Mouse (Mus musculus) lung, embryonic 15.5 days (tissue): ENCODE data around the gene Slc27a1. TPM values are rescaled to one million over a fixed set of nuclear protein-coding genes. Genes with fewer than 3 reads are reported as not detected.
A peak's percentile ranks its signal among the peaks of the same experiment; 100 is the strongest.
"Not testable (repeated sequence)": the region's sequence is repeated elsewhere in the genome, so short reads cannot be mapped to it uniquely, and the experiment has no call there.

ENCODE experiments used
- ATAC-seq: fragments of 200-750 bp; cut with Nextera tagmentation; 2 replicates; pipeline ENCODE4 v1.8.0; 2017; ENCODE audit warnings: moderate number of reproducible peaks, borderline replicate concordance; ENCODE audit not compliant: low FRiP score, low TSS enrichment; ENCODE audit errors: extremely low read depth
- H3K27ac ChIP-seq: fragments of 300-500 bp; sonication (generic); 2 replicates; pipeline ENCODE4 v1.5.1; 2015; ENCODE audit warnings: moderate library complexity, mild to moderate bottlenecking, inconsistent platforms
- H3K27me3 ChIP-seq: fragments of 300-500 bp; sonication (generic); 2 replicates; pipeline ENCODE4 v1.6.1; 2015; ENCODE audit warnings: inconsistent platforms
- H3K36me3 ChIP-seq: fragments of 300-500 bp; sonication (generic); 2 replicates; pipeline ENCODE4 v1.6.1; 2015; ENCODE audit warnings: inconsistent platforms
- H3K4me1 ChIP-seq: fragments of 300-500 bp; sonication (generic); 2 replicates; pipeline ENCODE4 v1.6.1; 2015; ENCODE audit warnings: inconsistent platforms
- H3K4me2 ChIP-seq: fragments of 300-500 bp; sonication (generic); 2 replicates; pipeline ENCODE4 v1.6.1; 2015; ENCODE audit warnings: inconsistent platforms, mild to moderate bottlenecking, moderate library complexity
- H3K4me3 ChIP-seq: fragments of 300-500 bp; sonication (generic); 2 replicates; pipeline ENCODE4 v1.5.1; 2015; ENCODE audit warnings: mild to moderate bottlenecking, inconsistent platforms
- H3K9ac ChIP-seq: fragments of 300-500 bp; sonication (generic); 2 replicates; pipeline ENCODE4 v1.6.1; 2015; ENCODE audit warnings: inconsistent platforms
- H3K9me3 ChIP-seq: fragments of 300-500 bp; sonication (generic); 2 replicates; pipeline ENCODE4 v1.6.1; 2016; ENCODE audit warnings: inconsistent platforms
- WGBS: fragments of 180-500 bp; shearing (Covaris S2); methylation state at CpG from one replicate; pipeline ENCODE4 v1.1.7; 2015; 5-methylcytosine and 5-hydroxymethylcytosine counted together
- polyA plus RNA-seq: library from polyadenylated mRNA; unstranded; fragments of >200 nt; fragmentation: Nextera tagmentation; extraction: Ambion mirVana; gene quantifications from 2 replicates; pipeline ENCODE4 v1.2.1, GENCODE M21; 2015

Gene Slc27a1
- 34.3 and 36.7 TPM in 2 replicates for polyA plus RNA-seq

- peak within 1 kb of the TSS; percentile 92 for H3K27ac ChIP-seq
- WGBS: 9% methylated on average over 13 of the region's 13 CpGs
- peak within 1 kb of the TSS; percentile 51 for H3K9ac ChIP-seq
- H3K4me2 ChIP-seq: peak within 1 kb of the TSS; percentile 82
- H3K9me3 ChIP-seq: 0 out of 2 replicates have a peak, but pooled peaks cover 3% of the 10 kb centered on the region
- peaks cover 40% of the 10 kb centered on the region for H3K4me1 ChIP-seq
- peaks cover 6% of the 10 kb centered on the region for H3K27me3 ChIP-seq
- peak within 1 kb of the TSS; percentile 66 for H3K4me3 ChIP-seq
- no peak for ATAC-seq
- H3K36me3 ChIP-seq: no peaks in the 10 kb centered on the region
Measured at GRCm38 (mm10) chr8:71568387-71568937, at the start of gene Slc27a1. Gene Slc27a1, plus strand, starts transcription at chr8:71568882.

DNA sequence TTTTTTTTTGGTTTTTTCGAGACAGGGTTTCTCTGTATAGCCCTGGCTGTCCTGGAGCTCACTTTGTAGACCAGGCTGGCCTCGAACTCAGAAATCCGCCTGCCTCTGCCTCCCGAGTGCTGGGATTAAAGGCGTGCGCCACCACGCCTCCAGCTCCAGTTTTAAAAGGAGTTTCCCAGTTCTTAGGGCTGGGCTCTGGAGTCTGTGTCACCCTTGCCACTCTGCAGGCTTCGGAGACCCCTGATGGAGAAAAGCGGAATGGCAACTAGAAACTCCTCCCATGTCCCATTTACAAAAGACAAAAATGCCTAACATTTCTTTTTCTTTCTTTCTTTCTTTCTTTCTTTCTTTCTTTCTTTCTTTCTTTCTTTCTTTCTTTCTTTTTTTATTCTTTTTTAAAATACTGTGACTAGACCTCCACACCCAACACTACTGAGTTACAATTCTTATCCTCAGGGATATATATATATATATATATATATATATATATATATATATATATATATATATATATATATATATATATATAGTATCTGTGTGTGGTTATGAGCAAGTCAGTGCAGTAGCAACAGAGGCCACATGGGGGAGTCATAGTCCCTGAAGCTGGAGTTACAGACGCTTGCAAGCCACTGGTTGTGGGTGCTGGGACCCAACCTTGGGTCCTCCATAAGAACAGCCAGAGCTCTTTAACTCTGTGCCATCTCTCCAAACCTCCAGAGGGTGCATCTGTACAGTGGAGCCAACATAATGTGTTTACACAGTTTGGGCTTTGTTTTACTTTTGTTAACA lies 49.5 kb upstream of the Slc27a1 start:
- ATAC-seq: not testable (repeated sequence)
- 37% methylated on average over 9 of the region's 10 CpGs for WGBS

DNA sequence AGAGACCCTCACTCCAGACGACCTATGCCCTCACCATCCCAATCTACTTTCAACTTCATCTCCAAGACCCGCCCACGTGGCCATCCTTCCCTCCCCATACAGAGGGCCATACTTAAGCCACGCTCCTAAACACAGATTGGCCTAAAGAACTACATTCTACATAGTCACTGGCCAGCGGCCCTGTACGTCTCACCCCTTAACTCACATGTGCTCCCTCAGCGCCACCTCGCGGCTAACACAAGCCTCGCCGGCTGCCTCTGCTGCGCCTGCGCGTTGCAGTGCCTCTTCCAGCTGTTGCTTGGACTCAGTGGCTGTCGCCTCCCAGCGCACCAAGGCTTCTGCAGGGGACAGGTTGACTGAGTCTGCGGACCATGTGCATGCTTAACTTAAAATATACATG lies 47.0 kb upstream of the Slc27a1 start:
- H3K9me3 ChIP-seq: no peaks in the 10 kb centered on the region
- H3K4me1 ChIP-seq: peaks cover 39% of the 10 kb centered on the region
- peak overlapping the region; percentile 33; the same call in 1 of the 2 replicates for H3K4me2 ChIP-seq
- peak; percentile 83 for ATAC-seq
- H3K4me3 ChIP-seq: no peak overlapping the region
- WGBS: 3% methylated on average over 17 of the region's 17 CpGs
- H3K36me3 ChIP-seq: no peaks in the 10 kb centered on the region
- no peak overlapping the region for H3K9ac ChIP-seq
- peaks cover 12% of the 10 kb centered on the region for H3K27me3 ChIP-seq
- no peak overlapping the region for H3K27ac ChIP-seq

More for the DNA sequence above, 49.5 kb upstream of the Slc27a1 start:
- H3K4me1 ChIP-seq: peaks cover 24% of the 10 kb centered on the region
- not testable (repeated sequence) for H3K27me3 ChIP-seq, H3K36me3 ChIP-seq, H3K9ac ChIP-seq, H3K27ac ChIP-seq, H3K9me3 ChIP-seq, H3K4me3 ChIP-seq, H3K4me2 ChIP-seq

DNA sequence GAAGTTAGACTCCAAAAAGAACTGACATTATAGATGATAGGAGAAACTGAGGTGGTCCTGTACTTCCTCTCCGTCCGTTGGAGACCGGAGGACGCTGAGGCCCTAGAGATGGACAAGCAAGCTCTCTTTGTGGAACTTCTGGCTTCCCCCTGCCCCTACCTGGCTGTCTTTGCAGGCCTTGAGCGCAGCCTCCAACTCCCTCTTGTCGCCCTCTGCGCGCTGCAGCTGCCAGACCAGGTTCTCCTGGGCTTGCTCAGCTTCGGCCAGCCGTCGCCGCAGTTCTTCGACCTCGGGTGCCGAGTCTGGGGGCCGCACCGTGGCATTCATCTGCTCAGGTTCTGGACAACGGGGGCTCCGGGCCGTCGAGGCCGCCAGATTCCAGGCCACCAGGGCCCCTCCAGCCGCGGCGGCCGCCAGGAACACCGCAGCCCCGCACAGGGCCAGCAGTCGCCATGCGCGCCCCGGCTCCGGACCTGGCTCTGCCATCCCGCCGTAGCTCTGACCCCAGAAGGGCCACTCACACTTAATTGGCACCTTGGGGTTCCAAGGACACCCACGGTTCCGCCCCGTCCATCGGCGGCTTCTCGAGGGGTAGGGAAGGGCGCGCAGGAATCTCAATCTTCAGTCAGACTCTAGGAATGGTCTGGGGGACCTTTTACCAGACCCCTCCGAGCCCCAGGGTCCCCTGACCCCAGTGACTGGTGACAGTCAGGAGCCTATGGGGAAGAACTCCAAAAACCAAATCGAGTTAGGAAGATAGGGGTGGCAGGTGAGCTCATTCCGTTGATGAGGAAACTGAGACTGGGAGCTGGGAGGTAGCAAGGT lies 43.2 kb upstream of the Slc27a1 start, which contains the start of gene Ccdc194:
Gene Ccdc194 (minus strand): TSS at position 486 of the 825 bp plus-strand sequence.
- peak within 1 kb of the TSS; percentile 17; the same call in 1 of the 2 replicates for H3K4me3 ChIP-seq
- peaks cover 35% of the 10 kb centered on the region for H3K4me1 ChIP-seq
- peaks cover 12% of the 10 kb centered on the region for H3K27me3 ChIP-seq
- no peak for ATAC-seq
- H3K9ac ChIP-seq: 0 out of 2 replicates have a peak within 1 kb of the TSS, but pooled peaks have one; percentile 7
- peak within 1 kb of the TSS; percentile 35 for H3K4me2 ChIP-seq
- 16% methylated on average over 46 of the region's 46 CpGs for WGBS
- no peaks in the 10 kb centered on the region for H3K9me3 ChIP-seq
- H3K36me3 ChIP-seq: no peaks in the 10 kb centered on the region
- peak within 1 kb of the TSS; percentile 79 for H3K27ac ChIP-seq

DNA sequence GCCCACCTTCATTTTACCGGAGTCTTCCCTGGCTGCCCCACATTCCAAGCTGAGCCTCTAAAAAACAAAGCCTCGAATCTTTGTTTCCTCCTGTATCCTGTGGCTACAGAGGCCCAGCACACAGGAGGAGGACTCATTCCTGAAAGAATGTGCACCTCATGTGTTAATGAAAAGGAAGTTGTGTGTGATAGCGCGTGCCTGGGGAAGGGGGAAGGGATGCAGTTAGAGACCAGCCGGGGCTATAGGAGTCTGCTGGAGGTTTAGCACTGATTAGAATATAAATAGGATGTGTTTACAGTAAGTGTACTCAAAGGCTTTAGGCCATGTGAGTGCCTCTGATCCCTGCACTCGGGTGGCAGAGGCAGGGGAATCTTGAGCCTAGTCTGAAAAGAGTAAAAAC lies 42.4 kb upstream of the Slc27a1 start:
- peaks cover 12% of the 10 kb centered on the region for H3K27me3 ChIP-seq
- peaks cover 34% of the 10 kb centered on the region for H3K4me1 ChIP-seq
- no peaks in the 10 kb centered on the region for H3K9me3 ChIP-seq
- no peaks in the 10 kb centered on the region for H3K36me3 ChIP-seq
- peak; percentile 20; the same call in 1 of the 2 replicates for ATAC-seq
- no peak overlapping the region for H3K9ac ChIP-seq
- H3K4me2 ChIP-seq: no peak overlapping the region
- WGBS: 21% methylated on average over 6 of the region's 6 CpGs
- H3K4me3 ChIP-seq: no peak overlapping the region
- peak overlapping the region; percentile 79 for H3K27ac ChIP-seq

DNA sequence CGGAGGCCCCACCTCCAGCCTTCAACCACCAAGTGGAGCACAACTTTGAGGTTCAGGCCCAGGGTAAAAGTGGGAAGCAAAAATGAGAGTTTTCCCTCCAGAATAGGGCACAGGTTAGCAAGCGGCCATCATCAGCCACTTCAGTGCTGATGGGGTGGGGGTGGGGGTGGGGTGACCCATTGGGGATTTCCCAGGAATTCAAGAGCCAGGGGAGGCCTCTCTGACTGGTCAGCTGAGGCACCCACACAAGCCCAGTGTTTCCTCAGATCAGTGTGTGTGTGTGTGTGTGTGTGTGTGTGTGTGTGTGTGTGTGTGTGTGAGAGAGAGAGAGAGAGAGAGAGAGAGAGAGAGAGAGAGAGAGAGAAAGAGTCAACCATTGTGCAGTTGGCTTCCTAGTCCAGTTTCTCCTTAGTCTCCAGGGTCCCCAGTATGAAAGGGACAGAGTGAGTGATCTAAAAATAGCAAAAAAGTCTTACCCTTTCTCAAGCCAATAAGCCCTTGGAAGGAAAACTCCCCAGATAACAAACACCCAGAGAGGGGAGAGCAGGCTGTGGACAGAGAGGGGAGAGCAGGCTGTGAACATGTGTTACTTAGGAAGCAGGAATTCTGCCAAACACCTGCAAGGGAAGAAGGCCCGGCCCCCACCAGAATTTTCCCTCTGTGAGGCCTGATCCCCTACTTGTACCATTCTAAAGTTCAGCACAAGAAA lies 41.4 kb upstream of the Slc27a1 start:
- H3K27ac ChIP-seq: peak overlapping the region; percentile 79
- no peaks in the 10 kb centered on the region for H3K9me3 ChIP-seq
- no peaks in the 10 kb centered on the region for H3K36me3 ChIP-seq
- no peak overlapping the region for H3K4me3 ChIP-seq
- no peak overlapping the region for H3K9ac ChIP-seq
- 39% methylated on average over 3 of the region's 3 CpGs for WGBS
- no peak for ATAC-seq
- peaks cover 12% of the 10 kb centered on the region for H3K27me3 ChIP-seq
- peaks cover 28% of the 10 kb centered on the region for H3K4me1 ChIP-seq
- no peak overlapping the region for H3K4me2 ChIP-seq

GRCm38 (mm10) chr8:71528362-71529073 lies 40.2 kb upstream of the Slc27a1 start:
- WGBS: 61% methylated on average over 11 of the region's 11 CpGs
- Histone ChIP-seq H3K4me2 (no peak overlapping the region), H3K9ac (no peak overlapping the region), H3K36me3 (no peaks in the 10 kb centered on the region), H3K27ac (peak overlapping the region; percentile 91), H3K9me3 (no peaks in the 10 kb centered on the region), H3K27me3 (peaks cover 12% of the 10 kb centered on the region), H3K4me3 (no peak overlapping the region), H3K4me1 (peaks cover 28% of the 10 kb centered on the region)
- peak; percentile 73; the same call in 1 of the 2 replicates for ATAC-seq

- not testable (repeated sequence) for H3K27me3 ChIP-seq, H3K9ac ChIP-seq, H3K4me2 ChIP-seq, H3K27ac ChIP-seq, ATAC-seq, H3K9me3 ChIP-seq, H3K4me3 ChIP-seq, H3K36me3 ChIP-seq
- 55% methylated on average over 6 of the region's 12 CpGs for WGBS
- peaks cover 19% of the 10 kb centered on the region for H3K4me1 ChIP-seq
Measured at GRCm38 (mm10) chr8:71530735-71531467, 37.8 kb upstream of the Slc27a1 start.

GRCm38 (mm10) chr8:71534263-71534810 lies 34.3 kb upstream of the Slc27a1 start:
- H3K9me3 ChIP-seq: no peaks in the 10 kb centered on the region
- no peak overlapping the region for H3K4me3 ChIP-seq
- H3K4me2 ChIP-seq: no peak overlapping the region
- H3K36me3 ChIP-seq: no peaks in the 10 kb centered on the region
- H3K9ac ChIP-seq: no peak overlapping the region
- ATAC-seq: no peak
- 27% methylated on average over 3 of the region's 3 CpGs for WGBS
- no peaks in the 10 kb centered on the region for H3K27me3 ChIP-seq
- H3K27ac ChIP-seq: no peak overlapping the region
- H3K4me1 ChIP-seq: peaks cover 14% of the 10 kb centered on the region

GRCm38 (mm10) chr8:71535663-71536062 lies 33.0 kb upstream of the Slc27a1 start:
- 60% methylated on average over 5 of the region's 5 CpGs for WGBS
- Histone ChIP-seq H3K27me3 (no peaks in the 10 kb centered on the region), H3K9ac (no peak overlapping the region), H3K4me2 (peak overlapping the region; percentile 67; the same call in 1 of the 2 replicates), H3K36me3 (no peaks in the 10 kb centered on the region), H3K4me1 (peaks cover 14% of the 10 kb centered on the region), H3K9me3 (no peaks in the 10 kb centered on the region), H3K27ac (no peak overlapping the region), H3K4me3 (no peak overlapping the region)
- no peak for ATAC-seq
